Mouse (Mus musculus) kidney, embryonic 14.5 days (tissue): ENCODE measurements at regions not wholly inside any gene's neighbourhood (a gene's known extent, or its start where the extent isn't known, plus 50 kb on each side); places are given as distances from the start of the nearest gene placed in this dataset.

Source experiments
- ATAC-seq: fragments of 200-750 bp; cut with Nextera tagmentation; 2 replicates; pipeline ENCODE4 v1.8.0; 2017; ENCODE audit warnings: moderate number of reproducible peaks, mild to moderate bottlenecking, moderate TSS enrichment, moderate library complexity; ENCODE audit not compliant: low FRiP score, low TSS enrichment
- H3K27ac ChIP-seq: fragments of 300-500 bp; sonication (generic); 2 replicates; pipeline ENCODE4 v1.5.1; 2014; ENCODE audit warnings: low read depth, mild to moderate bottlenecking, low read length, moderate library complexity, mixed read lengths
- H3K27me3 ChIP-seq: fragments of 300-500 bp; sonication (generic); 2 replicates; pipeline ENCODE4 v1.6.1; 2014; ENCODE audit warnings: mild to moderate bottlenecking, low read length; ENCODE audit not compliant: control insufficient read depth, insufficient read depth
- H3K36me3 ChIP-seq: fragments of 300-500 bp; sonication (generic); 2 replicates; pipeline ENCODE4 v1.6.1; 2014; ENCODE audit warnings: low read length, mixed read lengths; ENCODE audit not compliant: control insufficient read depth, insufficient read depth
- H3K4me1 ChIP-seq: fragments of 300-500 bp; sonication (generic); 2 replicates; pipeline ENCODE4 v1.6.1; 2014; ENCODE audit warnings: low read length, mixed read lengths; ENCODE audit not compliant: control insufficient read depth, insufficient read depth
- H3K4me2 ChIP-seq: fragments of 300-500 bp; sonication (generic); replicated peaks from 2 replicates; pipeline ENCODE4 v1.6.1; 2014; ENCODE audit warnings: low read depth, mild to moderate bottlenecking, low read length
- H3K4me3 ChIP-seq: fragments of 300-500 bp; sonication (generic); 2 replicates; pipeline ENCODE4 v1.5.1; 2014; ENCODE audit warnings: mild to moderate bottlenecking, low read length
- H3K9ac ChIP-seq: fragments of 300-500 bp; sonication (generic); 2 replicates; pipeline ENCODE4 v1.6.1; 2014; ENCODE audit warnings: low read depth, mild to moderate bottlenecking, low read length, moderate library complexity
- H3K9me3 ChIP-seq: fragments of 300-500 bp; sonication (generic); 2 replicates; pipeline ENCODE4 v1.6.1; 2016; ENCODE audit warnings: low read length; ENCODE audit not compliant: control insufficient read depth
- WGBS: fragments of 180-500 bp; shearing (Covaris S2); extraction: QIAGEN DNeasy Blood & Tissue Kit; methylation state at CpG from one replicate; pipeline ENCODE4 v1.1.7; 2014; 5-methylcytosine and 5-hydroxymethylcytosine counted together

GRCm38 (mm10) chr12:35736427-35736826, 189.0 kb upstream of the Agr3 start:
- no peak for ATAC-seq
- 76% methylated on average over 2 of the region's 2 CpGs for WGBS
- H3K27me3 ChIP-seq: no peaks in the 10 kb centered on the region
- no peak overlapping the region for H3K4me2 ChIP-seq
- H3K9me3 ChIP-seq: no peaks in the 10 kb centered on the region
- H3K4me3 ChIP-seq: no peak overlapping the region
- H3K36me3 ChIP-seq: no peaks in the 10 kb centered on the region
- no peaks in the 10 kb centered on the region for H3K4me1 ChIP-seq
- H3K27ac ChIP-seq: no peak overlapping the region
- H3K9ac ChIP-seq: no peak overlapping the region

DNA sequence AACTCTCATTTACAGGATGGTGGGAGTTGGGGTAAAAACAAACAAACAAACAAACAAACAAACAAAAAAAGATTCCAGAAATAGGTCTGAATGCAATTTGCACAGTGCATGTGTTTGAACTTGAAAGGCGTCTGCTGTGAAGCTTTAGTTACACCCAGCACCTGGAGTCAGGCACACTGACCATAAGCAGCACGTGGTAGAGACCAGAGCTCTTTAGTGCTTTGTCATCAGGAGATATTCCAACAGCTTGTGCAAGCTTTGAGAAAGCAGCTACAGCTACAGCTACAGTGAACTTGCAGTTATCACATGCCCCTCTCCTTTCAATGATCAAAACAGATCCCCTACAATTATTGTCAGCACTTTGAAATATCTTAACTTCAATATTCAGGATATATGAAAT, 190.4 kb upstream of the Agr3 start:
- no peaks in the 10 kb centered on the region for H3K36me3 ChIP-seq
- 62% methylated on average over 2 of the region's 2 CpGs for WGBS
- no peak overlapping the region for H3K4me2 ChIP-seq
- H3K9ac ChIP-seq: no peak overlapping the region
- no peaks in the 10 kb centered on the region for H3K27me3 ChIP-seq
- no peak for ATAC-seq
- no peak overlapping the region for H3K27ac ChIP-seq
- H3K4me3 ChIP-seq: no peak overlapping the region
- no peaks in the 10 kb centered on the region for H3K9me3 ChIP-seq
- H3K4me1 ChIP-seq: no peaks in the 10 kb centered on the region

DNA sequence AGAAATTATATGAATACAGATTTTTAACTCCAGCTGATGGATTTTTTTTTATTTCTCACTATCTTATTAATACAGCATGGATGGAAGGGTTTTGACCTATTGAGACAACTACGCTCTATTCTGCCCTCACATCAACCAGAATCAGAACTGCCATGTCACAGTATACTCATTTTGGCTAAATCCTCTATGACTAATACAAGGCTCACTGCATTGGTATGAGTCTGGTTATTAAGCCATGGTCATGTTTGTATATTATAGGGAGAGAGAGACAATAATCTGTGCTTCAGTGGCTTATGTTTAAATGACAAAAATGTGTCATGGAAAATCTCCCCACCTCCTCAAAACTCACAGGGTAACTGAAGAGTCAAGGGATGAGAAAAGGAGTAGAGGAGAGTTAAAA, 191.0 kb upstream of the Agr3 start:
- Histone ChIP-seq H3K9me3 (no peaks in the 10 kb centered on the region), H3K4me1 (no peaks in the 10 kb centered on the region), H3K4me2 (no peak overlapping the region), H3K9ac (no peak overlapping the region), H3K27me3 (no peaks in the 10 kb centered on the region), H3K27ac (no peak overlapping the region), H3K36me3 (no peaks in the 10 kb centered on the region), H3K4me3 (no peak overlapping the region)
- WGBS: 83% methylated on average over 1 of the region's 1 CpGs
- no peak for ATAC-seq

DNA sequence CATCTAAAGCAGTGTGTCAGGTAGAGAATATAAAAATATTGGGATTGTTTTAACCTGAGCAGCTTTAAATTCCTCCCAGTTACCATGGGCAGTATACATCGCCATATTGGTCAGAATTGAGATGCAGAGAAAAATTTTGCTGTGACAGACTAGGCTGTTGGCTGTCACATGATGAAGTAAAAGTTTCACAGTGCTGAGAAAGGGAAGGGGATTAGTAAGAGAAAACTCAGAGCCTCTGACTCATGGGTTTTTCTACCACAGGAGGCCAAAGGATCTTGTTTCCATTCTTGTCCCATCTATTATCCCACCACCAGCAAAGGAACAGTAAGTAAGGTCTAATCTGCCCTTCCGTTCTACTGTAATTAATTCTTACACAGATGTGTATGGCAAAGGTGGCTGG, 191.8 kb upstream of the Agr3 start:
- Histone ChIP-seq H3K27me3 (no peaks in the 10 kb centered on the region), H3K27ac (no peak overlapping the region), H3K4me3 (no peak overlapping the region), H3K4me1 (no peaks in the 10 kb centered on the region), H3K4me2 (no peak overlapping the region), H3K36me3 (no peaks in the 10 kb centered on the region), H3K9ac (no peak overlapping the region), H3K9me3 (no peaks in the 10 kb centered on the region)
- 92% methylated on average over 2 of the region's 2 CpGs for WGBS
- ATAC-seq: no peak

DNA sequence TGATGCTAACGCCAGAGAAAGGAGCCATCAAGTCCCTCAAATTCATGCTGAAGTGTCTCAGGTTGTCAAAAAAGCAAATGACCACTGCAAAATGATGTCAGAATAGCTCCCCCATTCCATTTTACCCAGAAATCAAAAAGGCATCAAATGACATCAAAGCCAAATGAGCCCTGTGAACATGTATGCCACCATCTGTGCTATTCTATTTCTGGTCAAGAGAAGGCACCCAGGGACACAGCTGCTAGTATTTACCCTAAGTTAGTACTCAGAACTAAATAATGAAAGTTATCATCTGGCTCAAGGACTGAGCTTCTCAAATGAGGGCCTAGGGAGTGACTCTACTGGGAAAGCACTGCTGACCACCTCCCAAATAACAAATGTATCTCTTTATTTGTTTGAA, 191.1 kb upstream of the Ahr start:
- no peak for ATAC-seq
- Histone ChIP-seq H3K36me3 (no peaks in the 10 kb centered on the region), H3K4me3 (no peak overlapping the region), H3K27ac (no peak overlapping the region), H3K4me2 (no peak overlapping the region), H3K27me3 (no peaks in the 10 kb centered on the region), H3K9ac (no peak overlapping the region), H3K9me3 (no peaks in the 10 kb centered on the region), H3K4me1 (no peaks in the 10 kb centered on the region)
- 96% methylated on average over 1 of the region's 1 CpGs for WGBS

DNA sequence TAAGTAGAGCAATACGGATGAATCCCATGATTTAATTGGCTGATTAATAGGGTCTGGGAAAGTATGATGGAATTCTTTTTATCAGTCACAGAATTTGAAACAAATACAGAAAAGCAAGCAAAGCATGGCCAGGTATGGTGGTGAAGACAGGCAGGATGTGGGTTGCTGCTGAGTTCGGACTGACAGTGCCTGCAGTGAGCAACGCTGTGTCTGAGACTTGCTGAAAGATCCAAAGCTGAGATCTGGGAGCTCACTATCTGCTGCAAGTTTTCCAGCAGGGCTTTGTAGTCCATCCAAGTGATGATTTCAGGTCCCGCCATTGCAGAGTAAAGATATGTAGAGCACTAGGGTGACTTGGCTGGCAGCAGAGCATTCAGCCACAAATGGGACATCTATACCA, 189.3 kb upstream of the Ahr start:
- no peaks in the 10 kb centered on the region for H3K36me3 ChIP-seq
- H3K9me3 ChIP-seq: no peaks in the 10 kb centered on the region
- no peak overlapping the region for H3K4me2 ChIP-seq
- H3K4me1 ChIP-seq: no peaks in the 10 kb centered on the region
- no peak for ATAC-seq
- no peak overlapping the region for H3K4me3 ChIP-seq
- WGBS: 89% methylated on average over 4 of the region's 4 CpGs
- no peak overlapping the region for H3K9ac ChIP-seq
- no peaks in the 10 kb centered on the region for H3K27me3 ChIP-seq
- H3K27ac ChIP-seq: no peak overlapping the region

GRCm38 (mm10) chr12:35712671-35713070, 177.8 kb upstream of the Ahr start:
- Histone ChIP-seq H3K4me3 (no peak overlapping the region), H3K9me3 (no peaks in the 10 kb centered on the region), H3K27ac (no peak overlapping the region), H3K4me1 (no peaks in the 10 kb centered on the region), H3K4me2 (no peak overlapping the region), H3K27me3 (no peaks in the 10 kb centered on the region), H3K9ac (no peak overlapping the region), H3K36me3 (no peaks in the 10 kb centered on the region)
- WGBS: 79% methylated on average over 4 of the region's 4 CpGs
- ATAC-seq: no peak

- Histone ChIP-seq H3K4me2 (no peak overlapping the region), H3K9me3 (no peaks in the 10 kb centered on the region), H3K4me3 (no peak overlapping the region), H3K36me3 (no peaks in the 10 kb centered on the region), H3K9ac (no peak overlapping the region), H3K27me3 (no peaks in the 10 kb centered on the region), H3K4me1 (no peaks in the 10 kb centered on the region), H3K27ac (no peak overlapping the region)
- no peak for ATAC-seq
- 90% methylated on average over 6 of the region's 6 CpGs for WGBS
These were observed 176.8 kb upstream of the Ahr start for GRCm38 (mm10) chr12:35711549-35712070.

DNA sequence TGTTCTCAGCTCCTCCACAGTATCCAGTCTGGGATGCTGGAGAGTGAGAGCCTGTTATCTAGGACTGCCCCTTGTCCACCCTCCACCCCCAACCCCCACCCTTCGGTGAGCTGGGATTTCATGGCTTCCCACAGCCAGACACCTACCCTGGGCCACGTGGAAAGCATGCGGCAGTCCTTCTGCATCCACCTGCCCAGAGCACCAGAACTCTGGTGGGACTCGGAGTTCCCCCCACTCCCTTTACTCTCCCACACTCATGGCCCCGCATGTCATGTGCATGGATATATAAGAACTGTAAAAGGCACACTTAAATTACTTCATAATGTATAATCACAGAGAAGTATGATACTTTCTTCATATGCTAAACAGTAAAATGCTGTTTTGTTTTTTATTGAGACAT, 175.5 kb upstream of the Ahr start:
- ATAC-seq: no peak
- H3K27me3 ChIP-seq: no peaks in the 10 kb centered on the region
- H3K9me3 ChIP-seq: no peaks in the 10 kb centered on the region
- no peaks in the 10 kb centered on the region for H3K4me1 ChIP-seq
- no peak overlapping the region for H3K27ac ChIP-seq
- no peak overlapping the region for H3K4me3 ChIP-seq
- H3K4me2 ChIP-seq: no peak overlapping the region
- no peak overlapping the region for H3K9ac ChIP-seq
- H3K36me3 ChIP-seq: no peaks in the 10 kb centered on the region
- WGBS: 79% methylated on average over 5 of the region's 5 CpGs

DNA sequence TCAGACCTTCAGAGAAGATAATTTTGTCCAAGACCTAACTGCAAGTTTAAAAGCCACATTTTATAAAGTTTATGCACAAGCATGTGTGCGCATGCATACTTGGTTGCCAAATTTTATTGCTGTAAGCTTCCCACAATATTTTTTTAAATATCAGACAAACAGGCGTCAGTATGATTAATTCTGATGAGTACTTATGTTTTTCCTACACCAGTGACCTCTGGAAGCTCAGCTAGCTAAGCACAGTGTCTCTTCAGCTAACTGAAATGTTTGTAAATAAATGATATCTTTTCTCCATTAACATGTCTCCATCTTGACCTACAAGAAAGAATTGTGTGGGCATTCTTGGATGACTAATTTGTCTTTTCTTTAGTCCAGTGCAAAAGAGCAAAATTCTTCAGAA, 168.6 kb upstream of the Ahr start:
- Histone ChIP-seq H3K27me3 (no peaks in the 10 kb centered on the region), H3K4me3 (no peak overlapping the region), H3K9ac (no peak overlapping the region), H3K36me3 (no peaks in the 10 kb centered on the region), H3K9me3 (no peaks in the 10 kb centered on the region), H3K27ac (no peak overlapping the region), H3K4me2 (no peak overlapping the region), H3K4me1 (no peaks in the 10 kb centered on the region)
- no peak for ATAC-seq
- WGBS: 73% methylated on average over 2 of the region's 2 CpGs
